Mouse (Mus musculus) 3T3-L1 (cell line): ENCODE measurements at regions not wholly inside any gene's neighbourhood (a gene's known extent, or its start where the extent isn't known, plus 50 kb on each side); places are given as distances from the start of the nearest gene placed in this dataset.
"Not testable (repeated sequence)": the region's sequence is repeated elsewhere in the genome, so short reads cannot be mapped to it uniquely, and the experiment has no call there.

Experiments
- DNase-seq: peaks from one replicate; pipeline ENCODE4 v3.0.0-alpha.2; 2015; ENCODE audit warnings: low read depth, low spot score

GRCm38 (mm10) chr15:24400088-24400487, 1013.5 kb downstream of the Basp1 start:
- peak; percentile 71 for DNase-seq

- DNase-seq = no peak
These were observed 1055.2 kb downstream of the Basp1 start for GRCm38 (mm10) chr15:24358398-24358797.

GRCm38 (mm10) chr15:24348975-24349560, 1064.5 kb downstream of the Basp1 start:
- DNase-seq = no peak

DNA sequence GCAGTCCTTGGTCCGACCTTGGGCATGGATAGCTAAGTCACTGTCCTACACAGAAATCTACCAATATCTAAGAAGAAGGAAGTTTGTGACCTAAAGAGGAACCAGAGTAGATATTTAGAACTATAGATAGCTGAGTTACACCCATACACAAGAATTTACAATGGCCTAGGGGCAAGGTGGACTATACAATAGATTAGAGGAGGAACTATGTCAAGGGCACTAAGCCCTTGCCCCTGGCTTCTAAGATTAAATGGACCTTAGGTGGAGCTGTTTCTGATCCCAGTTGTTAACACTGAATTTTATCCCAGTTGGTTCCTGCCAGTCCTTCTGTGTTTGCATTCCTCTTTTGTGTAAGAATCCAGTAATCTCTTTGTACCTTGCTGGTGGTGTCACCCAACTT, 1077.7 kb downstream of the Basp1 start:
- not testable (repeated sequence) for DNase-seq

DNA sequence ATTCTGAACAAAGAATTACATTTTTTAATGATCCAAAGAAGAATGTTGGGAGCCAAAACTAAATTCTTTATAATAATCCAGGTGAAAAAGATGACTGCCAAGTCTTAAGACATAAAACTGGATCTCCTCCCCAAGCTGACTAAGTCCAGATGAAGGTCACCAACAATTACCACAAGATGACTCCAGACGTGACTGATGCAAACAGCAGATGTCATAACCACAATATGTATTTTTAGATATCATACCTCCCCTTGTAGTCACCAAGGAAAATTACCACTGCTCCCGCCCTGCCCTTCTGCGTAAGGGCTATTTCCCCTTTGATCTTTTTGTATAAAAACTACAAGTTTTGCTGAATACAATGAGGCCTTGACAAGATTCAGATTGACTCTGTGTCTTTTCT, 1110.4 kb downstream of the Basp1 start:
- DNase-seq = peak; percentile 87

DNA sequence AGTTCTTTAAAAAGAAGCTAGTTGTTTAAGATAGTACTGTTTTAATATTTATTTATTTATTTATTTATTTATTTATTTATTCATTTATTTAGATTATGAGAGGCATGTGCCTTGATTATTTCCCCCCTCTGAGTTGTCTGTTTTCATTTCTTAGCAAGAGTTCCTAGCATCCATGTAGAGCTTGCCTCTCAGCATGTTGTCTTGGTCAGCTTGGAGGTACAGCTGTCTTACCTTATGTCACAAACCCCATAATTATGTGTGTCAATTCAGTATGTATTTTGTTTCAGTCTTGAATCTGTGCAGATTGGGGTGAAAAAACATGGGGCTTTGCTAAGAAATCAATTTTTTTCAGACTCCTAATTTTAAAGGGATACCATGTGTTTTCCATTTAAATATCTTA, 1116.3 kb downstream of the Basp1 start:
- DNase-seq = no peak

- no peak for DNase-seq
These were observed 1116.8 kb downstream of the Basp1 start for GRCm38 (mm10) chr15:24296798-24297197.

DNA sequence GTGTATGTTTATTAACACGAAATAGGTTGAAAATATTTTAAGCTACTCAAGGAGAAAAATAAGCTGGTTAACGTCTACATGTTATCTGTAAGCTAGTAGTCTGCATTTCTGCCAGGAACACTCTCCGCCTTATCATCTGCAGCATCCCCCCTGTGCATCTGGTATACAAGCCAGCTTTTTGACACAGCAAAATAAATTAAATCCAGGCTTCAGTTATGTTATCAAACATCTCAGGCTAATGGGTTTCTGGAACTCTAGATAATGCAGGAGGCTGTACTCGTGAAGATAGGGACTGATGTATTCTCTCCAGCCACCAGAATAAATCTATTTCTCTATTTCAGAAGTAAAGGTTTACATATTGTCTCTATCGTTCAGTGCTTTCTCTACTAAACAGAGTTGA, 1138.5 kb downstream of the Basp1 start:
- DNase-seq = no peak

DNA sequence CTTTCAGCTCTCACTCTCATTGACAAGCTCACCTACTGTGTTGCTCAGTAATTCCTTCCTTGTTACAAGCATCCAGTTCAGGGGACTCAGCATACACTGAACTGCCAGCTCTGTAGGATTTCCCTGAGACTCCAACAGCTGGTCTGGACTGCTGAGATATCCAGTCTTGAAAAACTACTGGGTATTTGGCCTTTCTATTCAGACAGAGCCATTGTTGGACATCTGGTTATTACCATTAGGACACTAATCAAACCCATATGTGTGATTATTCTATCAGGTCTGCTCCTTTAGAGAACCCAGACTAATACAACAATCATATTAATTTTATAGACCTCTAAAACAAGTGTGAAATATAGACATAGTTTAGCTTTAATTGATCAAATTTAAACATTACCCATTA, 1146.2 kb downstream of the Basp1 start:
- no peak for DNase-seq
